Mouse (Mus musculus): ENCODE results near the gene Sfxn3.

Gene Sfxn3

GRCm38 (mm10) chr19:45046523-45047321 is 581 bp upstream of the Sfxn3 start:
- Histone ChIP-seq H3K27me3 (ENCODE audit: insufficient read depth, low read length) (peaks cover 87% of the 10 kb centered on the region), H3K4me1 (replicated peaks; ENCODE audit: low read depth, low read length) (peaks cover 63% of the 10 kb centered on the region), H3K36me3 (ENCODE audit: insufficient read depth, low read length) (no peaks in the 10 kb centered on the region), H3K4me3 (replicated peaks; ENCODE audit: low read length) (peak overlapping the region; percentile 74), H3K9me3 (ENCODE audit: low read length) (no peaks in the 10 kb centered on the region)
- TF ChIP-seq CTCF (conservative IDR thresholded peaks at IDR 0.05; ENCODE audit: low read length) (no peak), POU5F1 (IDR thresholded peaks at IDR 0.05; ENCODE audit: borderline replicate concordance, low read length) (no peak)

DNA sequence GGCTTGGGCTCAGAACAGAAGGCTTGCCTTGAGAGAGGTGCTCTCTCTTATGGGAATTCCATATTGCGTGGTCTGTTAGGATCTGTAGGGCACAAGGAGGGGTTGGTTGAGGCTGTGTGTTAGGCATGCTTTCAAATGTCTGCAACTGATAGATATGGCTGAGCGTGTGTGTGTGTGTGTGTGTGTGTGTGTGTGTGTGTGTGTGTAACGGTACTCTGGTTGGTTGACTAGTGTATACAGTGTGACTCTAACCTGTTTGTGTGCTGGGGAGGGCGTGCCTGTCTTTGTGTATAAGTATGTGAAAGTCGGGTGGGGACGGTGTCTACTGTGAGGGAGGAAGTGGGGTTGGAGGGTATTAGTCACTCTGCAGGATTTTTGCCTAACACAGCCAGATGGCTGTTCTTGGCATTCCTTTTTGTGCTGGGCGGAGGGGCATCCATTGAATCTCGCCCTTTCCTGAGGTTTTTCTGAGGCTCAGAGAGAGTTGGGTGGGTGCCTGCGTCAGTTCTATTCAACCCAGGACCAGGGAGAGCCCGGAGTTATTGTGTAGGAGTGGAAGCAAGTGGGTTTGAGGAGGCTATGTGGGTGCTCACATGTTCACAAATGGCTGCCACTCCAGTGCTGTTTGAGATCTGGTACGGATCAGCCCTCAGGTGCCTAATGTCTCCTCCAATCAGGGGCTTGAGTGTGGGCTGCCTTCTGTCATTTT is 786 bp downstream of the Sfxn3 start:
- Histone ChIP-seq H3K9me3 (ENCODE audit: low read length) (no peaks in the 10 kb centered on the region), H3K27me3 (ENCODE audit: insufficient read depth, low read length) (peaks cover 74% of the 10 kb centered on the region), H3K36me3 (ENCODE audit: insufficient read depth, low read length) (peaks cover 5% of the 10 kb centered on the region; the same call in 1 of the 2 replicates), H3K4me3 (replicated peaks; ENCODE audit: low read length) (peak overlapping the region; percentile 74), H3K4me1 (replicated peaks; ENCODE audit: low read depth, low read length) (peaks cover 64% of the 10 kb centered on the region)
- TF ChIP-seq POU5F1 (IDR thresholded peaks at IDR 0.05; ENCODE audit: borderline replicate concordance, low read length) (no peak), CTCF (conservative IDR thresholded peaks at IDR 0.05; ENCODE audit: low read length) (no peak), NANOG (IDR thresholded peaks at IDR 0.05; ENCODE audit: borderline replicate concordance, low read length) (no peak)

DNA sequence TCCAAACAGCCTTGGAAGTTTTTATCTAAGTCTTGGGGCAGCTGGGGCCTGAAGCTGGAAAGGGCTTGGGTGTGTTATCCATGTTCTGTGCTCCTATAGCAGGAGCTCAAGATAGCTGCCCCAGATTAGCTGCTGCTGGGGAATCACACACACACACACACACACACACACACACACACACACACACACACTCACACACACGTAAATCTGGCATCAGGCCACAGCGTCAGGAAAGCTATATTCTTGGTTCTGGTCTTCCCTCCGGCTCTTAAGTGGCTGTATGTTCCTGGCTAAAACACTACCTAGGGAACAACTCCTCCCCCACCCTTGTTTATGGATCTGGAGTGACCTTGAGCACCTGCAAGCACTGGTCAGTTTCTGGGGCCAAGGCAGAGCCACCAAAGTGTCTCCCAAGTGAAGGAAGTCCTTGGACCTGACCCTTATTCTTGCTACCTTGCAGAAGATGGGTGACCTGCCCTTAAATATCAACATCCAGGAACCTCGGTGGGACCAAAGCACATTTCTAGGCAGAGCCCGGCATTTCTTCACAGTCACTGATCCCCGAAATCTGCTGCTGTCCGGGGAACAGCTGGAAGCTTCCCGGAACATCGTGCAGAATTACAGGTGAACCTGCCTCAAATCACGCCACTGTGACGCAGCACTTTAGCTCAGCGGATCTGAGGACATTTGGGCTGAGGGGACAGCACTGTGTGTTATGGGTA is 1.5 kb downstream of the Sfxn3 start:
- Histone ChIP-seq H3K4me1 (replicated peaks; ENCODE audit: low read depth, low read length) (peaks cover 71% of the 10 kb centered on the region), H3K27me3 (ENCODE audit: insufficient read depth, low read length) (peaks cover 68% of the 10 kb centered on the region), H3K4me3 (replicated peaks; ENCODE audit: low read length) (peak overlapping the region; percentile 74; the same call in 1 of the 2 replicates), H3K9me3 (ENCODE audit: low read length) (no peaks in the 10 kb centered on the region), H3K36me3 (ENCODE audit: insufficient read depth, low read length) (peaks cover 5% of the 10 kb centered on the region; the same call in 1 of the 2 replicates)
- no peak for TF ChIP-seq POU5F1 (IDR thresholded peaks at IDR 0.05; ENCODE audit: borderline replicate concordance, low read length)

GRCm38 (mm10) chr19:45049523-45049922 is 2.2 kb downstream of the Sfxn3 start:
- H3K9me3 ChIP-seq (ENCODE audit: low read length) = no peaks in the 10 kb centered on the region
- peaks cover 60% of the 10 kb centered on the region for H3K27me3 ChIP-seq (ENCODE audit: insufficient read depth, low read length)
- no peak for TF ChIP-seq POU5F1 (IDR thresholded peaks at IDR 0.05; ENCODE audit: borderline replicate concordance, low read length)
- no peak for TF ChIP-seq NANOG (IDR thresholded peaks at IDR 0.05; ENCODE audit: borderline replicate concordance, low read length)
- no peak for TF ChIP-seq CTCF (conservative IDR thresholded peaks at IDR 0.05; ENCODE audit: low read length)
- H3K4me3 ChIP-seq (replicated peaks; ENCODE audit: low read length) = no peak overlapping the region
- H3K4me1 ChIP-seq (replicated peaks; ENCODE audit: low read depth, low read length) = peaks cover 75% of the 10 kb centered on the region
- H3K36me3 ChIP-seq (ENCODE audit: insufficient read depth, low read length) = peaks cover 5% of the 10 kb centered on the region; the same call in 1 of the 2 replicates

DNA sequence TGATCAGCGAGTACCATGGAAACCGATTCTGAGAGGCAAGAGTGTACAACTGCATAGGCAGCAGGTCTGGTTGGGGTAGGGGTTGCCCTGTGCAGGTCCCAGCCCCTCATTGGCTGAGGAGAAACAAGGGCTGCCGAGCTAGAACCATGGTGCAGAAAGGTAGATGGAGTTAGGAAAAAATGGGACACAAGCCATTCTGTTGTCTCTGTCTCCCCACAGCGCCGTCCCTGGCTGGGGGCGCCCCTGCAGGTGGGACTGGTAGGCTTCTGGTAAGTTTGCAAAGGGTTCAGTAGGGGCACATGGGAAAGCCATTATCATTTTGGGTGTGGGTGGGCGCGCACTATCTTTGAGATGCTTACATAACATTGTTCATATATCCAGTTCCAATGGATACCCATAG is 6.1 kb downstream of the Sfxn3 start:
- Histone ChIP-seq H3K9me3 (ENCODE audit: low read length) (no peaks in the 10 kb centered on the region), H3K36me3 (ENCODE audit: insufficient read depth, low read length) (peaks cover 5% of the 10 kb centered on the region; the same call in 1 of the 2 replicates), H3K4me3 (replicated peaks; ENCODE audit: low read length) (0 out of 2 replicates have a peak overlapping the region, but pooled peaks have one; percentile 7), H3K4me1 (replicated peaks; ENCODE audit: low read depth, low read length) (peaks cover 64% of the 10 kb centered on the region), H3K27me3 (ENCODE audit: insufficient read depth, low read length) (peaks cover 25% of the 10 kb centered on the region)
- TF ChIP-seq CTCF (conservative IDR thresholded peaks at IDR 0.05; ENCODE audit: low read length) = 0 out of 2 replicates have a peak, but pooled peaks have one; percentile 6
- TF ChIP-seq POU5F1 (IDR thresholded peaks at IDR 0.05; ENCODE audit: borderline replicate concordance, low read length) = no peak
- no peak for TF ChIP-seq NANOG (IDR thresholded peaks at IDR 0.05; ENCODE audit: borderline replicate concordance, low read length)

GRCm38 (mm10) chr19:45054892-45055690 is 7.8 kb downstream of the Sfxn3 start:
- Histone ChIP-seq H3K4me1 (replicated peaks; ENCODE audit: low read depth, low read length) (peaks cover 53% of the 10 kb centered on the region), H3K4me3 (replicated peaks; ENCODE audit: low read length) (no peak overlapping the region), H3K27me3 (ENCODE audit: insufficient read depth, low read length) (peaks cover 10% of the 10 kb centered on the region), H3K36me3 (ENCODE audit: insufficient read depth, low read length) (peaks cover 5% of the 10 kb centered on the region; the same call in 1 of the 2 replicates), H3K9me3 (ENCODE audit: low read length) (no peaks in the 10 kb centered on the region)
- TF ChIP-seq CTCF (conservative IDR thresholded peaks at IDR 0.05; ENCODE audit: low read length) (no peak), POU5F1 (IDR thresholded peaks at IDR 0.05; ENCODE audit: borderline replicate concordance, low read length) (no peak), NANOG (IDR thresholded peaks at IDR 0.05; ENCODE audit: borderline replicate concordance, low read length) (no peak)

- peaks cover 5% of the 10 kb centered on the region; the same call in 1 of the 2 replicates for H3K36me3 ChIP-seq (ENCODE audit: insufficient read depth, low read length)
- peaks cover 49% of the 10 kb centered on the region for H3K4me1 ChIP-seq (replicated peaks; ENCODE audit: low read depth, low read length)
- H3K27me3 ChIP-seq (ENCODE audit: insufficient read depth, low read length) = peaks cover 2% of the 10 kb centered on the region; the same call in 1 of the 2 replicates
- H3K4me3 ChIP-seq (replicated peaks; ENCODE audit: low read length) = no peak overlapping the region
- H3K9me3 ChIP-seq (ENCODE audit: low read length) = no peaks in the 10 kb centered on the region
- TF ChIP-seq CTCF (conservative IDR thresholded peaks at IDR 0.05; ENCODE audit: low read length) (peak; percentile 33), POU5F1 (IDR thresholded peaks at IDR 0.05; ENCODE audit: borderline replicate concordance, low read length) (no peak), NANOG (IDR thresholded peaks at IDR 0.05; ENCODE audit: borderline replicate concordance, low read length) (no peak)
Measured at GRCm38 (mm10) chr19:45056364-45056763, 9.1 kb downstream of the Sfxn3 start.
